Mouse (Mus musculus) megakaryocyte-erythroid progenitor cell, adult 5-6 weeks (primary cell): ENCODE measurements at regions not wholly inside any gene's neighbourhood (a gene's known extent, or its start where the extent isn't known, plus 50 kb on each side); places are given as distances from the start of the nearest gene placed in this dataset.

ENCODE experiments used
- ATAC-seq: replicated peaks from 2 replicates; pipeline ENCODE4 v1.8.0; 2016; ENCODE audit warnings: mild to moderate bottlenecking, inconsistent platforms; ENCODE audit not compliant: severe bottlenecking, poor library complexity, low FRiP score, low TSS enrichment

- peak; percentile 80 for ATAC-seq
Measured at GRCm38 (mm10) chr12:25437556-25437955, 340.6 kb upstream of the Id2 start.

GRCm38 (mm10) chr12:25436220-25436911 is 339.4 kb upstream of the Id2 start:
- ATAC-seq = no peak

GRCm38 (mm10) chr12:25432796-25433195 is 335.9 kb upstream of the Id2 start:
- no peak for ATAC-seq

- ATAC-seq = no peak
Measured at GRCm38 (mm10) chr12:25430911-25431310, 334.0 kb upstream of the Id2 start.

GRCm38 (mm10) chr12:25427911-25428642 is 331.1 kb upstream of the Id2 start:
- no peak for ATAC-seq

- no peak for ATAC-seq
Measured at GRCm38 (mm10) chr12:25417336-25417735, 320.4 kb upstream of the Id2 start.

GRCm38 (mm10) chr12:25416571-25416970 is 319.6 kb upstream of the Id2 start:
- ATAC-seq = no peak

GRCm38 (mm10) chr12:25415641-25416040 is 318.7 kb upstream of the Id2 start:
- ATAC-seq = no peak

GRCm38 (mm10) chr12:25415232-25415631 is 318.3 kb upstream of the Id2 start:
- no peak for ATAC-seq

- ATAC-seq = no peak
Measured at GRCm38 (mm10) chr12:25407301-25407700, 310.4 kb upstream of the Id2 start.

- no peak for ATAC-seq
Measured at GRCm38 (mm10) chr12:25400326-25400725, 303.4 kb upstream of the Id2 start.

- no peak for ATAC-seq
Measured at GRCm38 (mm10) chr12:25398726-25399125, 301.8 kb upstream of the Id2 start.

GRCm38 (mm10) chr12:25394326-25394725 is 297.4 kb upstream of the Id2 start:
- ATAC-seq = no peak

- no peak for ATAC-seq
Measured at GRCm38 (mm10) chr12:25393501-25393900, 296.6 kb upstream of the Id2 start.

GRCm38 (mm10) chr12:25389202-25389601 is 292.3 kb upstream of the Id2 start:
- ATAC-seq = no peak

GRCm38 (mm10) chr12:25387791-25388280 is 290.9 kb upstream of the Id2 start:
- no peak for ATAC-seq

- ATAC-seq = no peak
Measured at GRCm38 (mm10) chr12:25382961-25383360, 286.0 kb upstream of the Id2 start.

- ATAC-seq = no peak
Measured at GRCm38 (mm10) chr12:25382475-25382874, 285.5 kb upstream of the Id2 start.

GRCm38 (mm10) chr12:25381619-25382018 is 284.7 kb upstream of the Id2 start:
- ATAC-seq = no peak

- no peak for ATAC-seq
Measured at GRCm38 (mm10) chr12:25379996-25380395, 283.1 kb upstream of the Id2 start.

- no peak for ATAC-seq
Measured at GRCm38 (mm10) chr12:25379016-25379415, 282.1 kb upstream of the Id2 start.
